Mouse (Mus musculus): ENCODE measurements around the gene Irgc1. TPM values are rescaled to one million over a fixed set of nuclear protein-coding genes. Genes with fewer than 3 reads are reported as not detected.

The Irgc1 gene
- polyA plus RNA-seq (2012; rRNA removed) = 6.5 and 19.9 TPM in 2 replicates

- Histone ChIP-seq H3K4me3 (ENCODE audit: extremely low read depth, insufficient read depth, insufficient read length) (peak within 1 kb of the TSS; percentile 5; the same call in 1 of the 2 replicates), H3K36me3 (ENCODE audit: control insufficient read depth, insufficient read depth, low read length) (no peaks in the 10 kb centered on the region), H3K4me1 (ENCODE audit: control insufficient read depth, insufficient read depth, insufficient read length) (peaks cover 49% of the 10 kb centered on the region; the same call in 1 of the 2 replicates), H3K27me3 (ENCODE audit: control insufficient read depth, insufficient read depth, low read length) (no peaks in the 10 kb centered on the region), H3K27ac (ENCODE audit: insufficient read depth, low read length) (peak within 1 kb of the TSS; percentile 76)
- 8% methylated on average over 9 of the region's 9 CpGs for WGBS
- TF ChIP-seq CTCF (IDR thresholded peaks at IDR 0.05; ENCODE audit: extremely low read depth, insufficient read depth, insufficient read length, insufficient replicate concordance) (no peak), POLR2A (IDR thresholded peaks at IDR 0.05; ENCODE audit: low read depth, low read length) (no peak)
- DNase-seq (ENCODE audit: low read depth in 1 of 2, low spot score in 2 of 2) = peak; percentile 54 to 76
Measured at GRCm38 (mm10) chr7:24451855-24452311, at the start of gene Irgc1. Gene Irgc1, minus strand, starts transcription at chr7:24452297.

GRCm38 (mm10) chr7:24501492-24501891 lies 49.4 kb upstream of the Irgc1 start:
- peak in 1 of 2 experiments; percentile 32 for DNase-seq (ENCODE audit: low read depth in 1 of 2, low spot score in 2 of 2)
- WGBS = 56% methylated on average over 21 of the region's 21 CpGs
- Histone ChIP-seq H3K27ac (ENCODE audit: insufficient read depth, low read length) (no peak overlapping the region), H3K4me3 (ENCODE audit: extremely low read depth, insufficient read depth, insufficient read length) (no peak overlapping the region), H3K27me3 (ENCODE audit: control insufficient read depth, insufficient read depth, low read length) (peaks cover 18% of the 10 kb centered on the region), H3K36me3 (ENCODE audit: control insufficient read depth, insufficient read depth, low read length) (no peaks in the 10 kb centered on the region), H3K4me1 (ENCODE audit: control insufficient read depth, insufficient read depth, insufficient read length) (peaks cover 6% of the 10 kb centered on the region)
- TF ChIP-seq CTCF (IDR thresholded peaks at IDR 0.05; ENCODE audit: extremely low read depth, insufficient read depth, insufficient read length, insufficient replicate concordance) (peak; percentile 25; the same call in 1 of the 2 replicates), POLR2A (IDR thresholded peaks at IDR 0.05; ENCODE audit: low read depth, low read length) (no peak)

- WGBS = 29% methylated on average over 7 of the region's 7 CpGs
- H3K36me3 ChIP-seq (ENCODE audit: control insufficient read depth, insufficient read depth, low read length) = no peaks in the 10 kb centered on the region
- peaks cover 6% of the 10 kb centered on the region for H3K4me1 ChIP-seq (ENCODE audit: control insufficient read depth, insufficient read depth, insufficient read length)
- DNase-seq (ENCODE audit: low read depth in 1 of 2, low spot score in 2 of 2) = peak in 1 of 2 experiments; percentile 24
- TF ChIP-seq CTCF (IDR thresholded peaks at IDR 0.05; ENCODE audit: extremely low read depth, insufficient read depth, insufficient read length, insufficient replicate concordance) (peak; percentile 46; the same call in 1 of the 2 replicates), POLR2A (IDR thresholded peaks at IDR 0.05; ENCODE audit: low read depth, low read length) (no peak)
- H3K27me3 ChIP-seq (ENCODE audit: control insufficient read depth, insufficient read depth, low read length) = peaks cover 18% of the 10 kb centered on the region
- no peak overlapping the region for H3K4me3 ChIP-seq (ENCODE audit: extremely low read depth, insufficient read depth, insufficient read length)
- H3K27ac ChIP-seq (ENCODE audit: insufficient read depth, low read length) = no peak overlapping the region
Measured at GRCm38 (mm10) chr7:24500929-24501328, 48.8 kb upstream of the Irgc1 start.

GRCm38 (mm10) chr7:24499856-24500577 lies 47.9 kb upstream of the Irgc1 start:
- Histone ChIP-seq H3K36me3 (ENCODE audit: control insufficient read depth, insufficient read depth, low read length) (no peaks in the 10 kb centered on the region), H3K4me1 (ENCODE audit: control insufficient read depth, insufficient read depth, insufficient read length) (peaks cover 6% of the 10 kb centered on the region), H3K4me3 (ENCODE audit: extremely low read depth, insufficient read depth, insufficient read length) (no peak overlapping the region), H3K27ac (ENCODE audit: insufficient read depth, low read length) (no peak overlapping the region), H3K27me3 (ENCODE audit: control insufficient read depth, insufficient read depth, low read length) (peaks cover 18% of the 10 kb centered on the region)
- whole genome bisulfite sequencing = 16% methylated on average over 43 of the region's 43 CpGs
- no peak for DNase-seq (ENCODE audit: low read depth in 1 of 2, low spot score in 2 of 2)
- TF ChIP-seq CTCF (IDR thresholded peaks at IDR 0.05; ENCODE audit: extremely low read depth, insufficient read depth, insufficient read length, insufficient replicate concordance) = no peak
- TF ChIP-seq POLR2A (IDR thresholded peaks at IDR 0.05; ENCODE audit: low read depth, low read length) = no peak

- WGBS = 91% methylated on average over 8 of the region's 8 CpGs
Measured at GRCm38 (mm10) chr7:24488303-24488702, 36.2 kb upstream of the Irgc1 start.

GRCm38 (mm10) chr7:24487403-24487802 lies 35.3 kb upstream of the Irgc1 start:
- 73% methylated on average over 3 of the region's 3 CpGs for WGBS
- H3K36me3 ChIP-seq (ENCODE audit: control insufficient read depth, insufficient read depth, low read length) = no peaks in the 10 kb centered on the region
- peak overlapping the region; percentile 30; the same call in 1 of the 2 replicates for H3K27ac ChIP-seq (ENCODE audit: insufficient read depth, low read length)
- no peak overlapping the region for H3K4me3 ChIP-seq (ENCODE audit: extremely low read depth, insufficient read depth, insufficient read length)
- DNase-seq (ENCODE audit: low read depth in 1 of 2, low spot score in 2 of 2) = no peak
- TF ChIP-seq POLR2A (IDR thresholded peaks at IDR 0.05; ENCODE audit: low read depth, low read length) (no peak), CTCF (IDR thresholded peaks at IDR 0.05; ENCODE audit: extremely low read depth, insufficient read depth, insufficient read length, insufficient replicate concordance) (no peak)
- H3K27me3 ChIP-seq (ENCODE audit: control insufficient read depth, insufficient read depth, low read length) = peaks cover 7% of the 10 kb centered on the region; the same call in 1 of the 2 replicates
- peaks cover under 1% of the 10 kb centered on the region; the same call in 1 of the 2 replicates for H3K4me1 ChIP-seq (ENCODE audit: control insufficient read depth, insufficient read depth, insufficient read length)

More at GRCm38 (mm10) chr7:24488303-24488702, 36.2 kb upstream of the Irgc1 start:
- no peaks in the 10 kb centered on the region for H3K36me3 ChIP-seq (ENCODE audit: control insufficient read depth, insufficient read depth, low read length)
- no peak for DNase-seq (ENCODE audit: low read depth in 1 of 2, low spot score in 2 of 2)
- no peaks in the 10 kb centered on the region for H3K4me1 ChIP-seq (ENCODE audit: control insufficient read depth, insufficient read depth, insufficient read length)
- no peak overlapping the region for H3K4me3 ChIP-seq (ENCODE audit: extremely low read depth, insufficient read depth, insufficient read length)
- no peak overlapping the region for H3K27ac ChIP-seq (ENCODE audit: insufficient read depth, low read length)
- TF ChIP-seq CTCF (IDR thresholded peaks at IDR 0.05; ENCODE audit: extremely low read depth, insufficient read depth, insufficient read length, insufficient replicate concordance) = no peak
- no peak for TF ChIP-seq POLR2A (IDR thresholded peaks at IDR 0.05; ENCODE audit: low read depth, low read length)
- H3K27me3 ChIP-seq (ENCODE audit: control insufficient read depth, insufficient read depth, low read length) = no peaks in the 10 kb centered on the region; the same call in 1 of the 2 replicates

Data from spleen, adult 2 months (tissue).